Mouse (Mus musculus) heart, embryonic 10.5 days (tissue): Measurements from ENCODE around the gene Prps1. TPM values are rescaled to one million over a fixed set of nuclear protein-coding genes. Genes with fewer than 3 reads are reported as not detected.
"Not testable (repeated sequence)": the region's sequence is repeated elsewhere in the genome, so short reads cannot be mapped to it uniquely, and the experiment has no call there.

Source experiments
- DNase-seq: peaks from one replicate; pipeline ENCODE4 v3.0.0-alpha.2; 2017; ENCODE audit warnings: low spot score
- H3K27ac ChIP-seq: fragments of 300-500 bp; sonication (generic); 2 replicates; pipeline ENCODE4 v1.5.1; 2016; ENCODE audit warnings: mild to moderate bottlenecking
- H3K27me3 ChIP-seq: fragments of 300-500 bp; sonication (generic); 2 replicates; pipeline ENCODE4 v1.6.1; 2016; ENCODE audit warnings: mild to moderate bottlenecking; ENCODE audit not compliant: poor library complexity, insufficient read depth, severe bottlenecking
- H3K36me3 ChIP-seq: fragments of 300-500 bp; sonication (generic); 2 replicates; pipeline ENCODE4 v1.6.1; 2016; ENCODE audit warnings: mild to moderate bottlenecking, moderate library complexity
- H3K4me1 ChIP-seq: fragments of 300-500 bp; sonication (generic); 2 replicates; pipeline ENCODE4 v1.6.1; 2016; ENCODE audit warnings: mild to moderate bottlenecking
- H3K4me3 ChIP-seq: fragments of 300-500 bp; sonication (generic); 2 replicates; pipeline ENCODE4 v1.5.1; 2016; ENCODE audit warnings: mild to moderate bottlenecking, moderate library complexity
- H3K9me3 ChIP-seq: fragments of 300-500 bp; sonication (generic); 2 replicates; pipeline ENCODE4 v1.6.1; 2016; ENCODE audit warnings: mild to moderate bottlenecking, moderate library complexity
- WGBS: fragments of 180-500 bp; shearing (Covaris S2); methylation state at CpG from one replicate; pipeline ENCODE4 v1.1.7; 2016; 5-methylcytosine and 5-hydroxymethylcytosine counted together
- polyA plus RNA-seq: library from polyadenylated mRNA; unstranded; fragments of >200 nt; fragmentation: Nextera tagmentation; extraction: Ambion mirVana; gene quantifications from 2 replicates; pipeline ENCODE4 v1.2.1, GENCODE M21; 2016

Gene Prps1
- polyA plus RNA-seq, 1 experiment from 2014 or later, result 61.1 TPM

- H3K4me1 ChIP-seq, result no peaks in the 10 kb centered on the region
- peaks cover 9% of the 10 kb centered on the region; the same call in 1 of the 2 replicates for H3K27me3 ChIP-seq
- 18% methylated on average over 12 of the region's 12 CpGs for WGBS
- H3K36me3 ChIP-seq, result no peaks in the 10 kb centered on the region
- DNase-seq, result no peak
- no peaks in the 10 kb centered on the region for H3K9me3 ChIP-seq
- peak overlapping the region; percentile 83; the same call in 1 of the 2 replicates for H3K27ac ChIP-seq
- H3K4me3 ChIP-seq, result peak overlapping the region; percentile 66
Observed at GRCm38 (mm10) chrX:140457502-140457901, 1.1 kb downstream of the Prps1 start.

GRCm38 (mm10) chrX:140478231-140478630 is 21.8 kb downstream of the Prps1 start:
- Histone ChIP-seq H3K36me3 (peaks cover 9% of the 10 kb centered on the region; the same call in 1 of the 2 replicates), H3K27me3 (no peaks in the 10 kb centered on the region), H3K27ac (no peak overlapping the region), H3K4me3 (no peak overlapping the region), H3K4me1 (no peaks in the 10 kb centered on the region), H3K9me3 (no peaks in the 10 kb centered on the region)
- WGBS, result 92% methylated on average over 6 of the region's 6 CpGs
- no peak for DNase-seq

GRCm38 (mm10) chrX:140479171-140479570 is 22.8 kb downstream of the Prps1 start:
- WGBS, result 49% methylated on average over 5 of the region's 5 CpGs
- H3K27ac ChIP-seq, result no peak overlapping the region
- H3K36me3 ChIP-seq, result peaks cover 9% of the 10 kb centered on the region; the same call in 1 of the 2 replicates
- H3K4me3 ChIP-seq, result no peak overlapping the region
- H3K9me3 ChIP-seq, result no peaks in the 10 kb centered on the region
- no peaks in the 10 kb centered on the region for H3K27me3 ChIP-seq
- no peak for DNase-seq
- H3K4me1 ChIP-seq, result no peaks in the 10 kb centered on the region

GRCm38 (mm10) chrX:140489174-140489573 is 32.8 kb downstream of the Prps1 start:
- Histone ChIP-seq H3K4me3 (no peak overlapping the region), H3K36me3 (no peaks in the 10 kb centered on the region), H3K9me3 (no peaks in the 10 kb centered on the region), H3K27me3 (peaks cover 10% of the 10 kb centered on the region; the same call in 1 of the 2 replicates), H3K4me1 (no peaks in the 10 kb centered on the region), H3K27ac (no peak overlapping the region)
- 73% methylated on average over 1 of the region's 1 CpGs for WGBS
- DNase-seq, result no peak

GRCm38 (mm10) chrX:140490203-140490602 is 33.8 kb downstream of the Prps1 start:
- no peaks in the 10 kb centered on the region for H3K9me3 ChIP-seq
- H3K27ac ChIP-seq, result no peak overlapping the region
- DNase-seq, result no peak
- 78% methylated on average over 3 of the region's 3 CpGs for WGBS
- no peaks in the 10 kb centered on the region for H3K36me3 ChIP-seq
- H3K27me3 ChIP-seq, result peaks cover 11% of the 10 kb centered on the region; the same call in 1 of the 2 replicates
- no peak overlapping the region for H3K4me3 ChIP-seq
- H3K4me1 ChIP-seq, result no peaks in the 10 kb centered on the region

- peaks cover 11% of the 10 kb centered on the region; the same call in 1 of the 2 replicates for H3K27me3 ChIP-seq
- no peaks in the 10 kb centered on the region for H3K9me3 ChIP-seq
- H3K36me3 ChIP-seq, result no peaks in the 10 kb centered on the region
- 54% methylated on average over 10 of the region's 10 CpGs for WGBS
- H3K4me1 ChIP-seq, result no peaks in the 10 kb centered on the region
- no peak for DNase-seq
- H3K4me3 ChIP-seq, result no peak overlapping the region
- no peak overlapping the region for H3K27ac ChIP-seq
Observed at GRCm38 (mm10) chrX:140491884-140492571, 35.6 kb downstream of the Prps1 start.

- Histone ChIP-seq H3K36me3 (no peaks in the 10 kb centered on the region), H3K4me3 (no peak overlapping the region), H3K27ac (no peak overlapping the region), H3K4me1 (no peaks in the 10 kb centered on the region), H3K9me3 (no peaks in the 10 kb centered on the region), H3K27me3 (peaks cover 8% of the 10 kb centered on the region; the same call in 1 of the 2 replicates)
- no peak for DNase-seq
- 58% methylated on average over 7 of the region's 7 CpGs for WGBS
Observed at GRCm38 (mm10) chrX:140493527-140494029, 37.2 kb downstream of the Prps1 start.

- Histone ChIP-seq H3K27me3 (0 out of 2 replicates have a peak, but pooled peaks cover 6% of the 10 kb centered on the region), H3K27ac (no peak overlapping the region), H3K36me3 (no peaks in the 10 kb centered on the region), H3K9me3 (no peaks in the 10 kb centered on the region), H3K4me1 (no peaks in the 10 kb centered on the region), H3K4me3 (no peak overlapping the region)
- 72% methylated on average over 6 of the region's 6 CpGs for WGBS
- DNase-seq, result no peak
Observed at GRCm38 (mm10) chrX:140494170-140494569, 37.8 kb downstream of the Prps1 start.

GRCm38 (mm10) chrX:140498431-140498830 is 42.0 kb downstream of the Prps1 start:
- DNase-seq, H3K36me3 ChIP-seq, H3K4me3 ChIP-seq, H3K9me3 ChIP-seq, H3K4me1 ChIP-seq, H3K27me3 ChIP-seq, H3K27ac ChIP-seq: not testable (repeated sequence)
- 47% methylated on average over 4 of the region's 4 CpGs for WGBS

- WGBS, result 66% methylated on average over 5 of the region's 5 CpGs
- H3K4me1 ChIP-seq, result no peaks in the 10 kb centered on the region
- H3K27me3 ChIP-seq, result no peaks in the 10 kb centered on the region
- H3K36me3 ChIP-seq, result no peaks in the 10 kb centered on the region
- no peaks in the 10 kb centered on the region for H3K9me3 ChIP-seq
- no peak overlapping the region for H3K4me3 ChIP-seq
- no peak for DNase-seq
- no peak overlapping the region for H3K27ac ChIP-seq
Observed at GRCm38 (mm10) chrX:140500306-140500705, 43.9 kb downstream of the Prps1 start.

- Histone ChIP-seq H3K4me3 (no peak overlapping the region), H3K27me3 (no peaks in the 10 kb centered on the region), H3K9me3 (no peaks in the 10 kb centered on the region), H3K36me3 (no peaks in the 10 kb centered on the region), H3K4me1 (peaks cover 6% of the 10 kb centered on the region; the same call in 1 of the 2 replicates), H3K27ac (no peak overlapping the region)
- DNase-seq, result no peak
- 40% methylated on average over 9 of the region's 9 CpGs for WGBS
Observed at GRCm38 (mm10) chrX:140501401-140502301, 45.2 kb downstream of the Prps1 start.

- H3K9me3 ChIP-seq, result no peaks in the 10 kb centered on the region
- peaks cover 10% of the 10 kb centered on the region; the same call in 1 of the 2 replicates for H3K27me3 ChIP-seq
- H3K27ac ChIP-seq, result no peak overlapping the region
- peaks cover 6% of the 10 kb centered on the region; the same call in 1 of the 2 replicates for H3K4me1 ChIP-seq
- H3K36me3 ChIP-seq, result no peaks in the 10 kb centered on the region
- no peak overlapping the region for H3K4me3 ChIP-seq
- DNase-seq, result peak; percentile 86
- 13% methylated on average over 7 of the region's 7 CpGs for WGBS
Observed at GRCm38 (mm10) chrX:140503905-140504304, 47.5 kb downstream of the Prps1 start.
